Mouse (Mus musculus) hematopoietic stem cell, adult 5-6 weeks (primary cell): ENCODE results near the gene Tpmt. TPM values are rescaled to one million over a fixed set of nuclear protein-coding genes. Genes with fewer than 3 reads are reported as not detected.
A peak's percentile ranks its signal among the peaks of the same experiment; 100 is the strongest.

Source experiments
- ATAC-seq, 2 experiments: fragments of 125-278 bp in 1 of 2; replicated peaks in 1 of 2; 2 replicates each; pipeline ENCODE4 v1.8.0; 2016 to 2017; ENCODE audit warnings: inconsistent platforms in 2 of 2, mild to moderate bottlenecking in 2 of 2, moderate number of reproducible peaks in 2 of 2, low read depth in 1 of 2, moderate TSS enrichment in 1 of 2; ENCODE audit not compliant: low FRiP score in 2 of 2, poor library complexity in 2 of 2, severe bottlenecking in 2 of 2, insufficient read depth in 1 of 2, low TSS enrichment in 1 of 2
- total RNA-seq: library from RNA; stranded (forward); fragments of 172-1452, 232-1000 nt; gene quantifications from 2 replicates; pipeline ENCODE4 v1.2.3, GENCODE M21; 2017

Gene Tpmt
- total RNA-seq, 1 experiment from 2014 or later: 4.8 TPM

DNA sequence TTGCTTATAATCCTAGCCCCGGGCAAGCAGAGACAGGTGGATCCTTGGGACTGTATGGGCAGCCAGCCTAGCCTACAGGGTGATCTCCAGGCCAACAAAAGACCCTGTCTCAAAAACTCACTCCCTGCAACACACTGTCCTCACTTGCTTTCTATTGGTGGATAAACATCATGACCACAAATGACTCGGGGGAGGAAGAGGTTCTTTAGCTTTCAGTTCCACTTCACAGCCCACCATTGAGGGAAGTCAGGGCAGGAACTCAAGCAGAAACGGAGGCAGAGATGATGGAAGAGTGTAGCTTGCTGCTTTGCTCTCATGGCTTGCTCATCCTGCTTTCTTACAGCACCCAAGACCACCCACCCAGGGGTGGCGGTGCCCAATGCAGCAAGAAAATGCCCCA lies 47.2 kb downstream of the Tpmt start:
- no peak for ATAC-seq

DNA sequence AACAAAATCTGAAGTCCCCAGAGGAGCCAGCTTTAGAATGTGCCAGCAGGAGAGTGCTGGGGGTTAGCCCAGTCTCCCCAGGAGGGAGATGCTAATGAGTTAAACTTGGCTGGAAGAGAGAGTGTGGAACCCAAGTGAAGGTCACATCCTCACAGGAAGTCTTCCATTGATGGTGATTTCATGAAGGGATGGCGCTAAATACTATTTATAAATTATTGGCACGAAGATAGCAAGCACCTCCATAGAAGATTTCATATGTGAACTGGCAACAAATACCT lies 51.3 kb downstream of the Tpmt start:
- no peak for ATAC-seq

DNA sequence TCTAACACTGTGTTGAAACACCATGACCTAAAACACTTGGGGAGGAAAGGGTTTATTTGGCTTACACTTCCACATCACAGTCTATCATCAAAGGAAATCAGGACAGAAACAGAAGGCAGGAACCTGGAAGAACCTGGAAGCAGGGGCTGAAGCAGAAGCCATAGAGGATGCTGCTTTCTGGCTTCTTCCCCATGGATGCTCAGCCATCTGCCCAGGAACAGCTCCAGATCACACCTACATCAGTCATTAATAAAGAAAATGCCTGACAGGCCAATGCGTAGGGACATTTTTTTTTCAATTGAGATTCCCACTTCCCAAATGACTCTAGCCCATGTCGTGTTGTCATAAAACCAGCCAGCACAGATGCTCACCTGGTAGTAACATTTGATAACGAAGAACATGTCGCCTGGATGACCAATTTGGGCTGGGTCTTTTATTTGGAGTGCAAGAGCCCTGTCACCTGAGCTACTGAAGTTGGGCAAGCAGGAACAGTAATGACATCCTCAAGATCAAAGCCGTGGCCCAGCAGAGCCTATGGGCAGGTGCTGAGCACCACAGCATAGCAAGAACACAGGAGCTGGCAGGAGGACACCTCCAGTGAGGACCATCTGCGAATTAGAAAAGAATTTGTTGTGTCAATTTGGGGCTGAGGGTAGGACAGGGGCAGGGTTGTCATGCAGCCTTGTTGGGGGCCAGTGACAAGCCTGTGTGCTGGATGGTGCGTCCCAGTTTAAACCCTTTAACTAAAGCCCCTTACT lies 51.8 kb downstream of the Tpmt start:
- ATAC-seq: no peak

DNA sequence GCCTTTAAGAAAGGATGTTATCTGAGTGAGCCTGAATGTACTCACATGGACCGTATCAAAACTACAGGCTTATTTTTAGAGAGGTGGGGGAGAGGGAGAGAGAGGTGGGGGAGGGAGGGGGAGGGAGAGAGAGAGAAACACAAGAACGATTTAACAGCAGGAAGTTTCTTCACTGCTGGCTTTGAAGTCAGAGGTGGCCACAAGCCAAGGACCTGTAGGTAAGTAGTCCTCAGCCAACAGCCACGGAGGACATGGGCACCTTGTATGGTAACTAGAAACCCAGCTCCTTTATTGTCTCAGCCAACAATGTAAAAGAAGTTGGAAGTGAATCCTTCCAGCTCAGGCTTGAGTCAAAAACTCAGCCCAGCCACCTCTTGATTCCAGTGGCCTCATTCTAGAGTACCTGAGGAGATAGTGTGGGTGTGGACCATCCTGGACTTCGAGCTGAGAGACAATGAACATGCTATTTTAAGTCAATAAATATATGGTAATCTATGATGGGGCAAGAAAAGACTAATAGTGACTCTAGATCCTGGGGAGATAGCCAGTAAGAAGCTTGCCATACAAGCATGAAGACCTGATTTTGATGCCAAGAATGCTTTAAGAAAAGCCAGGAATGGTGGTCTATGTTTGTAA lies 54.0 kb downstream of the Tpmt start:
- ATAC-seq: no peak

DNA sequence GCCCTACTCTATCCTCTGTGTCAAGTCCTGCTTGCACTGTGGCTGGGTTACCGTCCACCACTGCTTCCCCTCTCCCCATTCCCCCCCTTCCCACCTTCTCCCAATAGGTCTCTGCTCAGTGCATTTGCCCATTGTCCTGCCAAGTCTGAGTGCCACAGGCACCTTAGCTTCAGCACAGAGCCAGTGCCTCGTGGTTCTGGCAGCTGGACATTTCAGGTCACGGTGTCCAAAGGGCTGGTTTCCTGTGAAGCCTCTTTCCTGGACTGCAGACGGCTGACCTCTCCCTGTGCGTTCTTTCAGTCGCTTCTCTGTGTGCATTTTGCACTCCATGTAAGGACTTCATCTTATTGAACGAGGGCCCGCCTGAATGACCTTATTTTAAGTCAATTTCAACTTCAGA lies 56.6 kb downstream of the Tpmt start:
- ATAC-seq: no peak

DNA sequence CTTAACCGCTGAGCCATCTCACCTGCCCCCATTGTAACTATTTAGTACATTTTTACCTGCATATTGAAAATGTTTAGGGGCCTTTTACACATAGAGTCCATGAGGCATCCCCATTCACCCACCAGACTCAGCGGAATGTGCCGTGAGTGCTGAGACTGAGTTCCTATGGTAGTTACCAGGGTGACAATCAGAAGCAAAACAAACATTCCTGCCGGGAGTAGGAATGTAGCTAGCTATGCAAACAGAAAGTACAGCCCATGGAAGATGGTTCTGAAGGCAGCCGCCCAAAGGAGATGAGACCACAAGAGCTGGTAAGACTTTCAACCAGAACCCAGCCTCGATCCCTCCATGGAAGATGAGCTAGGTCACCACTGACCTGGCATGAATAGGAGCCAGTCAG lies 58.3 kb downstream of the Tpmt start:
- no peak for ATAC-seq

DNA sequence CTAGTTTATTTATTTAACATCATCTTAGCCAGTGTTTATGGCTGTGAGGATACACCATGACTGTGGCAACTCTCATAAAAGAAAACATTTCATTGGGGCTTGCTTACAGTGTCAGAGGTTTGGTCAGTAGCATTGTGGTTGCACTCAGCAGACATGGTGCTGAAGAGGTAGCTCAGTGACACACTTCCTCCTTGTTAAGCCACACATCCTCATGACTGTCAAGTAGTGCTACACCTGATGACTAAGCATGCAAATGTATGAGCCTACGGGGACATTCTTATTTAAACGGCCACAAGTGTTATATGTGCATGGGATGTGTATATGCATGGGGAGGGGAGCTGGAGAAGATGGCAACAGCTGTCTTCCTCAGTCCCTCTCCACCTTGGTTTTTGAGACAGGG lies 60.7 kb downstream of the Tpmt start:
- peak; percentile 88 to 90 for ATAC-seq

DNA sequence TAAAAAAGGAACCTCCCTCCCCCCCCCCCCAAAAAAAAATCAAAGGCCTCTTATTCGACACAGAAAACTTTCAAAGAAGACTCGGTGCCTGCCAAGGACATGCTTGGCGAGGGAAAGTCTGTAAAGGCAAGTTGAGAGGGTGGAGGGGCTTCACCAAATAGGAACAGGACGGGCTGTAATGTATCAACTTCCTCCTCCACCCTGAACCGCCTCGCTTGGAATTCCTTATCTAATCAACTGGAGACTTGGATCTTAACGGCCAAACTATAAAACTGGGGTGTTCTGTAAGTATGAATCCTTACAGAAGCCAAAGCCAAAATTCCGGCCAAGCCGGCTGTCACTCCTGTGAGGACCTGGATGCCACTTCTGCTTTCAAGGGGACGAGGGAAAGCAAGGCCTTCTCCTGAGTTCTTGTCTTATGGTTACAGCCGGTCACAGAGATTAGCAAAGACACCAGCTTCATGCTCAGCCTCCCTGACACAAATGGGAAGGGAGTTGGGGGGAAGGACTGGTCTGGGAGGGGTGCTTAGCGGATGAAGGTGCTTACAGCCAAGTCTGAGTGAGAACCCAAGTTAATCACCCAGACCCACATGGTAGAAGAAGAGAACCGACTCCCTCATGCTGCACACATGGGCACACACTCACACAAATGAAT lies 64.6 kb downstream of the Tpmt start:
- no peak for ATAC-seq

DNA sequence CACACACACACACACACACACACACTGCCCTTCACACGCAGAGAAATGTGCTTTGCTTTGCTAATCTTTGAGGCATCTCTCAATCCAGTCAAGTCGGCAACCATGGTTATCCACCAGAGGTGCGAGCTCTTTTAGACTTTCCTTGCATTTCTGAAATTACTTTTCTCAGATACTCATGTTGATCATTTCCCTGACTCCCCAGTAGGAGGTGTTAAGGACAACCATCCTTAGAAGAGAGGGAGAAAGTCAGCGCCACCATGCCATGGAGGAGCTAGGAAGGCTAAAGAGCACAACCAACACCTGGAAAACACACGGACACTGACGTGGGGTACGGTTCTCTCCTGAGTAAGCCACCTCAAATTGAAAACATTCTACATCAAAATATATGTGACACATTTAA lies 68.0 kb downstream of the Tpmt start:
- ATAC-seq: no peak

DNA sequence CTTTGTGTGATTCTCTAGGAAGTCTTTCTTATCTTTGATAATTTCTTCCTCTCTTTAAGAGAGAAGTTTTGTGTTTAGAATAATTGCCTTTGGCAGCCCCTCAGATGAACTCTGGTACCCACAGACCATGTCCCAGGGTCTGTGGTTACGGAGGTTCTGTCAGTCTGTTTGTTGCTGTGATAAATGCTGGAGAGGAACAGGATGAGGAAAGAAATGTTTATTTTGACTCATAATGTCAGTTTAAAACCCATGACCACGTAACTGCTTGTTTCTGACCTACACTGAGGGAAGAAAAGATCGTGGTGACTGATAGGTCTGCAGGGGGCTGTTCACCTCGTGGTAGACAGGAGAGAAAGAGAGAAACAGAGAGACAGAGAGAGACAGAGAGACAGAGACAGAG lies 68.6 kb downstream of the Tpmt start:
- ATAC-seq: peak; percentile 45 to 46; a peak in 3 of 4 replicates

DNA sequence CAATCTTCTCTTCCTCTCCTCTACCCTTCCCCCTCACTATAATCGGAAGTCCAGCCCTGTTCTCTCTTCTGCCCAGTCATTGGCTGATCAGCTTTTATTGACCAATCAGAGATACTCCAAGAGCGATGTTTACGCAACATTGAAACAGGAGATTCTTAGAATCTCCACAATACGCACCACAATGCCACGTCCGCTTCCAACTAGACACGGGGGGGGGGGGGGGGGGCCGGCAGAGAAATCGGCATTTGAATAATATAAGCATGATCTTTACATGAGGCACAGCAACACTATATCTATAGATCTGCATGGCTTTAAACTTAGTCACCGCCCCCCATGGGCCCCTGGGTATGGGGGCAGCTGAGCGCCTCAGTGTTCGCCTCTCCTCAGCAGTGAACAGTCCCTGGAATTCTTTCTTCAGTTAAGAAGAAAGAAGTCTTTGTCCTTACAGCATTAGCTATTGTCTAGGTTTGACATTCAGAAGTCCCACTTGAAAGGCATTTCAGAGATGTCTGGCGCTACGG lies 69.4 kb downstream of the Tpmt start:
- ATAC-seq: no peak

Other genes with a start within 250 kb of the Tpmt start
- gene Kif13a, start 114.9 kb downstream of the Tpmt start, total RNA-seq: 44.0 and 54.7 TPM in 2 replicates
- 0.35 and 4.4 TPM in 2 replicates for gene Nhlrc1, start 29.9 kb downstream of the Tpmt start, total RNA-seq
- gene Kdm1b, start 1.2 kb downstream of the Tpmt start, total RNA-seq: 16.0 and 18.4 TPM in 2 replicates
- 477 and 501 TPM in 2 replicates for gene Dek, start 61.5 kb upstream of the Tpmt start, total RNA-seq
- 5.3 and 5.6 TPM in 2 replicates for gene Rnf144b, start 77.9 kb upstream of the Tpmt start, total RNA-seq